Mouse (Mus musculus) megakaryocyte, embryonic 14.5 days (primary cell): ENCODE data around the gene Chrnb4.

ENCODE experiments used
- FLI1 ChIP-seq: IDR thresholded peaks from 2 replicates; pipeline ENCODE4 v1.6.1; 2012; ENCODE audit warnings: low read length, inconsistent platforms, mixed read lengths
- GATA1 ChIP-seq: IDR thresholded peaks from 3 replicates; pipeline ENCODE4 v1.6.1; 2012; ENCODE audit warnings: mixed read lengths, low read length, inconsistent platforms, borderline replicate concordance

- TF ChIP-seq GATA1: no peak
- no peak for TF ChIP-seq FLI1
Measured at GRCm38 (mm10) chr9:54981291-54982191, 67.0 kb downstream of the Chrnb4 start.
